Mouse (Mus musculus) hematopoietic multipotent progenitor cell, adult 10-12 weeks (in vitro differentiated cells): ENCODE results near the gene Ccer1. TPM values are rescaled to one million over a fixed set of nuclear protein-coding genes. Genes with fewer than 3 reads are reported as not detected.

Source experiments
- polyA plus RNA-seq: library from polyadenylated mRNA; stranded (reverse); fragments of >175 nt; gene quantifications from 2 replicates; pipeline ENCODE4 v1.2.3, GENCODE M21; 2012; ENCODE audit warnings: low replicate concordance

Gene Ccer1
- polyA plus RNA-seq, result not detected in 2 replicates

DNA sequence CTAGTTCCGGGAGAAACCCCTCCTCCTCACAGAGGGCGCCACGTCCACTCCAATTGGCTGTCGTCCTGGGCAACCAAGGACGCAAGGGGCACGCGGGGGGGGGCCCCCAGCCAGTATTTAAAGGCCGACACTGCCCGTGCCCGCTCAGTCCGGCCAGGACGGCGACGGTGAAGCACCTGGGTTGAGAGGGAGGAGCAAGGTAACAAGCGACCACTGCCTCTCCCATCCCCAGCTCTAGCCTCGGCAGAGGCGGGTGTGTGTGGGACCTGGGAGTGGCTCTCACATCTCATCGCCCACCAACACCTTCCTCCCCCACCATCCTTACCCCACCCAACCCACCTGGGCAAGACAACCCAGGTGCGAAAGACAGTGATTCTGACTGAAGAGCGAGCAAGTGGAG is at the start of gene Ccer1:
Gene Ccer1 (plus strand): TSS at position 147 of the 400 bp plus-strand sequence.

DNA sequence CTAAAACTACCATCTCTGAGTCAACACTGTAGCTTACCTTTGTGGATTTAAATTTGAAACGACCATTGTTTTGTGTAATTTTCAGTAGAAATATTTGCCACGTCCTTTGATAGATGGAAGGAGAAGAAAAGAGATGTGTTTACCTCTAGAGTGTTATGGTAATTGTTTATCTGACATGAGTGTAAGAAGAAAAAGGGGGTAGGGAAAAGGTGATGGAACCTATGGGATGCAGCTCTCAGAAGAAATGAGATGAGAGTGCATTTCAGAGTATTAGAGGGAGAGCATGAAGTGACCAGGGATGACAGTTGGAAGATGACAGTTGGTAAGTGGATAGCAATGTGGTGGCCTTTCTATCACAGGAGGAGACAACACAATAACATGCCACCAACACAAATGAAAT is 49.1 kb upstream of the Ccer1 start, which contains the start of gene Epyc:
Gene Epyc (plus strand): TSS at position 301 of the 400 bp plus-strand sequence.

DNA sequence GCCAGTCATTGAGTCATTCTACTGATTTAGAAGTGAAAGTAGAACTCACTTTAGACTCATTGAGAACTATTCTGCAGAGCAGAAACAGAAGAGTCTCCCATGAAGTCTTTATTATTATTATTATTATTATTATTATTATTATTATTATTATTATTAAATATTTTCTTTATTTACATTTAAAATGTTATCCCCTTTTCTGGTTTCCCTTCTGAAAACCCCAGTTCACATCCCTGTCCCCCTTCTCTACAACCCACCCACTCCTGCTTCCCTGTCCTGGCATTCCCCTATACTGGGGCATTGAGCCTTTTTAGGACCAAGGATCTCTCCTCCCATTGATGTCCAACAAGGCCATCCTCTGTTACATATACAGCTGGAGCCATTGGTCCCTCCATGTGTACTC is 33.8 kb downstream of the Ccer1 start, which contains the start of gene C030005K15Rik:
Gene C030005K15Rik (minus strand): TSS at position 101 of the 400 bp plus-strand sequence.

Other genes starting within 250 kb of the Ccer1 start
- gene Dcn, start 213.4 kb upstream of the Ccer1 start, polyA plus RNA-seq, result 0.09 TPM in 1 of 2 replicates, not detected in the other
- not detected in 2 replicates for gene Lum, start 127.9 kb upstream of the Ccer1 start, polyA plus RNA-seq
- gene Kera, start 86.2 kb upstream of the Ccer1 start, polyA plus RNA-seq, result not detected in 2 replicates
- not detected in 2 replicates for gene Epyc, start 49.0 kb upstream of the Ccer1 start, polyA plus RNA-seq
- gene C030005K15Rik, start 33.7 kb downstream of the Ccer1 start, polyA plus RNA-seq, result not detected in 2 replicates